Mouse (Mus musculus): ENCODE measurements around the gene Gm5089.

DNA sequence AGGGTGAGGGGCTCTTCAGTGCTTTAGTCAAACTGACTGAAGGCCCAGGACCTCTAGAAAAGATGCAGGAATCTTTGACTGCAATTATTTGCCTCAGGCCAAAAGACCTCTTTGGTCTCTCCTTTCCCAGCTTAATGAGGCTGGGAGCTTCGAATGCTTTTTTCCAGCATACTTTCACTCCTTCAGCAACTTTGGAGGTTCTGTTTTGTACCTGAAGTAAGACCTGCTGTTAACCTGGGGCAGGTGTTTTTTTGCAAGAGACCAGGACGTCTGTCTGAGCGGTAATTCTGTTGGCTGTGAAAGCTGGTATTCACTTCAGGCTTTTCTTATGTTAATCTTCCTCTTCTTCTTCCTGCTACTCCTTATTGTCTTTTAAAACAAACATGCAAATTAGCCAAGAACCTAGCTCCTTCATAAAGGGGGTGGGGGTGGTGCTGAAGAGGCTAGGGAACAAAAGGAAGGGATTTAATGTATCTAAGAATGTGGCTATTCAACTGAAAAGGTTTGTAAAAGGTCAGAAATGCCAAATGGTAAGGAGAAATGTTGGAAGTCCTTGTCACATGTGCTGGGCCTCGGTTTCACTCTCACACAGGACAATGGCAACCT, 34.6 kb downstream of the Gm5089 start:
- no peak for TF ChIP-seq CTCF (IDR thresholded peaks at IDR 0.05; ENCODE audit: low read depth)
- TF ChIP-seq EP300 (optimal IDR thresholded peaks at IDR 0.05): no peak
